Mouse (Mus musculus) ES-Bruce4 (cell line): Measurements from ENCODE around the gene Scn7a.

Experiments used
- CTCF ChIP-seq: IDR thresholded peaks from one replicate; pipeline ENCODE4 v1.8.1; 2011; ENCODE audit warnings: low read depth, low read length
- POLR2A ChIP-seq: IDR thresholded peaks from one replicate; pipeline ENCODE4 v1.8.1; 2011; ENCODE audit warnings: low read length; ENCODE audit not compliant: insufficient read depth

DNA sequence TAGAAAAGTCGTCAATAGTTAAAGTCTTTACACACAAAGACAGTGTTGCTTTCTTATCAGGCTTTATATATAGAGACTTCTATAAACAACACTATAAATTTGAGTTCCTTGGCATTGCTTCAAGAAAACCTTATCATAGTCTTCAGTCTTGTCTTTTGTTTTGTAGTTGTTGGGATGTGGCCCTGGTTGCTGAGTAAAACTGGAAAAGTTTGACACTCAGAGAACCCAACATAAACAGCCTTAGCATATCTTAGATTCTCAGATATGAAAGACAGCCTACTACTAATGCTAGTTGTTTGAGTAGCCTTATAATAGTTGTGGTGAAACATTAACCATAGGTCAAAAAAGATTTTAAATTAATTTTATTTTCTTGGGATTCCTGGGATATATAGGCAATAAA, 6.9 kb upstream of the Scn7a start:
- no peak for TF ChIP-seq CTCF
- no peak for TF ChIP-seq POLR2A
